In genomic region chr10:69240530-69240929, GRCm38 (mm10) we compare ENCODE assay signal across 18 mouse cellular contexts. TPM values are rescaled to one million over a fixed set of nuclear protein-coding genes. Genes with fewer than 3 reads are reported as not detected.
DNase-seq lines count a peak whose midpoint lies in the region; ATAC-seq and TF ChIP-seq lines count a peak whose summit lies in the region.
"Had no signal": no experiment of that assay in that cellular context is flagged by ENCODE, and none has a peak within 500 bp of the region (broad histone marks: within the 10 kb centered on the region; RNA-seq: fewer than 3 reads in every experiment).

No protein-coding gene starts in this region.

- WGBS in heart, embryonic 12.5 days = 78% methylated on average over 2 of the region's 2 CpGs
- 49% methylated on average over 2 of the region's 2 CpGs for WGBS in lung, postnatal 0 days
- 53% methylated on average over 2 of the region's 2 CpGs for WGBS in lung, adult 2 months
- 90% methylated on average over 2 of the region's 2 CpGs for WGBS in intestine, embryonic 16.5 days

- DNase-seq in adrenal gland, postnatal 10 days = peak; percentile 57
- no peak for DNase-seq in adrenal gland, adult 8-10 months
- peak; percentile 44 to 64 for DNase-seq in heart, adult 9 months (ENCODE audit: low spot score in 2 of 2)
- DNase-seq in lung, postnatal 0 days (ENCODE audit: low spot score) = peak; percentile 66
- no peak for DNase-seq in lung, adult 2 months
- DNase-seq in yolk sac, embryonic 10.5 days (ENCODE audit: low spot score) = no peak
- DNase-seq: cerebellum, adult 2 months; kidney, adult 18-20 months; thymus, postnatal 36 days had no signal

- H3K9ac ChIP-seq in heart, embryonic 12.5 days = no peak overlapping the region
- H3K9ac ChIP-seq in lung, postnatal 0 days (replicated peaks; ENCODE audit: low read depth) = no peak overlapping the region
- no peak overlapping the region for H3K9ac ChIP-seq in intestine, embryonic 16.5 days (ENCODE audit: low read depth, low read length)
- H3K9ac ChIP-seq: embryonic facial prominence, embryonic 15.5 days; heart, embryonic 15.5 days; hindbrain, embryonic 15.5 days; limb, embryonic 15.5 days; midbrain, embryonic 13.5 days had no signal

- H3K4me3 ChIP-seq in heart, embryonic 12.5 days = no peak overlapping the region
- H3K4me3 ChIP-seq in lung, postnatal 0 days (ENCODE audit: low read depth, low read length) = no peak overlapping the region
- H3K4me3 ChIP-seq in lung, adult 2 months (replicated peaks; ENCODE audit: extremely low read depth, low read depth, low read length) = no peak overlapping the region
- no peak overlapping the region for H3K4me3 ChIP-seq in intestine, embryonic 16.5 days (ENCODE audit: low read length)
- H3K4me3 ChIP-seq: embryonic facial prominence, embryonic 15.5 days; heart, embryonic 15.5 days; hindbrain, embryonic 15.5 days; limb, embryonic 15.5 days; midbrain, embryonic 13.5 days had no signal

- no peak for TF ChIP-seq POLR2A in lung, adult 2 months (IDR thresholded peaks at IDR 0.05; ENCODE audit: borderline replicate concordance, extremely low read depth, low read depth, low read length)

- H3K4me1 ChIP-seq in heart, embryonic 12.5 days (replicated peaks) = peaks cover 8% of the 10 kb centered on the region; the same call in 1 of the 2 replicates
- no peaks in the 10 kb centered on the region for H3K4me1 ChIP-seq in lung, postnatal 0 days (ENCODE audit: insufficient read depth, low read depth, low read length)
- no peaks in the 10 kb centered on the region for H3K4me1 ChIP-seq in lung, adult 2 months (ENCODE audit: control insufficient read depth, insufficient read depth, low read length)
- no peaks in the 10 kb centered on the region for H3K4me1 ChIP-seq in intestine, embryonic 16.5 days (ENCODE audit: control insufficient read depth, insufficient read depth, low read length)
- H3K4me1 ChIP-seq: embryonic facial prominence, embryonic 15.5 days; heart, embryonic 15.5 days; hindbrain, embryonic 15.5 days; limb, embryonic 15.5 days had no signal

- no peak for ATAC-seq in heart, embryonic 12.5 days (ENCODE audit: insufficient number of reproducible peaks, low FRiP score)
- peak; percentile 62 for ATAC-seq in lung, postnatal 0 days
- ATAC-seq in intestine, embryonic 16.5 days = no peak
- ATAC-seq: midbrain, embryonic 13.5 days had no signal

- peaks cover 4% of the 10 kb centered on the region; the same call in 1 of the 2 replicates for H3K36me3 ChIP-seq in heart, embryonic 12.5 days
- no peaks in the 10 kb centered on the region for H3K36me3 ChIP-seq in lung, postnatal 0 days (ENCODE audit: insufficient read depth, low read length)
- no peaks in the 10 kb centered on the region for H3K36me3 ChIP-seq in intestine, embryonic 16.5 days (ENCODE audit: control insufficient read depth, insufficient read depth, low read length)
- H3K36me3 ChIP-seq: embryonic facial prominence, embryonic 15.5 days; heart, embryonic 15.5 days; hindbrain, embryonic 15.5 days had no signal

- H3K9me3 ChIP-seq in heart, embryonic 12.5 days (replicated peaks) = no peaks in the 10 kb centered on the region; the same call in 1 of the 2 replicates
- no peaks in the 10 kb centered on the region; the same call in 1 of the 2 replicates for H3K9me3 ChIP-seq in lung, postnatal 0 days (ENCODE audit: low read length)
- H3K9me3 ChIP-seq in intestine, embryonic 16.5 days (ENCODE audit: control insufficient read depth, low read length) = peaks cover 5% of the 10 kb centered on the region; the same call in 1 of the 2 replicates
- H3K9me3 ChIP-seq: heart, embryonic 15.5 days; hindbrain, embryonic 15.5 days; limb, embryonic 15.5 days; midbrain, embryonic 13.5 days had no signal

- H3K27me3 ChIP-seq in heart, embryonic 12.5 days (replicated peaks) = no peaks in the 10 kb centered on the region
- H3K27me3 ChIP-seq in lung, postnatal 0 days (replicated peaks; ENCODE audit: insufficient read depth, low read length) = no peaks in the 10 kb centered on the region
- no peaks in the 10 kb centered on the region for H3K27me3 ChIP-seq in intestine, embryonic 16.5 days (replicated peaks; ENCODE audit: control insufficient read depth, insufficient read depth, low read length)
- H3K27me3 ChIP-seq: CH12.LX; embryonic facial prominence, embryonic 15.5 days; heart, embryonic 15.5 days; hindbrain, embryonic 15.5 days; limb, embryonic 15.5 days; midbrain, embryonic 13.5 days had no signal

- TF ChIP-seq EP300 in lung, postnatal 0 days (IDR thresholded peaks at IDR 0.05) = 0 out of 2 replicates have a peak, but pooled peaks have one; percentile 29

- no peak overlapping the region for H3K27ac ChIP-seq in heart, embryonic 12.5 days (ENCODE audit: poor library complexity, severe bottlenecking)
- H3K27ac ChIP-seq in lung, postnatal 0 days (ENCODE audit: low read length) = no peak overlapping the region
- no peak overlapping the region for H3K27ac ChIP-seq in intestine, embryonic 16.5 days (ENCODE audit: low read length)
- H3K27ac ChIP-seq: embryonic facial prominence, embryonic 15.5 days; heart, embryonic 15.5 days; hindbrain, embryonic 15.5 days; limb, embryonic 15.5 days; macrophage; midbrain, embryonic 13.5 days had no signal

- no peak overlapping the region for H3K4me2 ChIP-seq in heart, embryonic 12.5 days
- H3K4me2 ChIP-seq in lung, postnatal 0 days (replicated peaks; ENCODE audit: low read depth, low read length) = no peak overlapping the region
- H3K4me2 ChIP-seq in intestine, embryonic 16.5 days (ENCODE audit: low read depth, low read length) = no peak overlapping the region
- H3K4me2 ChIP-seq: embryonic facial prominence, embryonic 15.5 days; heart, embryonic 15.5 days; hindbrain, embryonic 15.5 days; limb, embryonic 15.5 days; midbrain, embryonic 13.5 days had no signal

- no peak for TF ChIP-seq CTCF in lung, postnatal 0 days (IDR thresholded peaks at IDR 0.05)
- no peak for TF ChIP-seq CTCF in lung, adult 2 months (IDR thresholded peaks at IDR 0.05; ENCODE audit: insufficient read depth, low read length)

RNA-seq across cellular contexts. Expression of gene A930033H14Rik, which starts 27.6 kb away (rescaled TPM):
- 1 to 10 TPM; 2.5 to 4.4 TPM for total RNA-seq in adrenal gland, postnatal 10 days (2021)
- 1 to 10 TPM; 2.0 to 4.5 (median 3.5) TPM for total RNA-seq in adrenal gland, adult 8-10 months (2022)
- polyA plus RNA-seq in heart, embryonic 12.5 days (2016; fragmentation: Nextera tagmentation; extraction: Ambion mirVana) = 1.9 TPM in 2 replicates
- polyA plus RNA-seq in lung, postnatal 0 days (2015; fragmentation: Nextera tagmentation; extraction: Ambion mirVana) = 0.90 and 1.00 TPM in 2 replicates
- 0.53 and 1.0 TPM in 2 replicates for polyA plus RNA-seq in lung, adult 2 months (2012; rRNA removed)
- 0.93 and 1.0 TPM in 2 replicates for polyA plus RNA-seq in intestine, embryonic 16.5 days (2015; fragmentation: Nextera tagmentation; extraction: Ambion mirVana)

Comparison
In these comparisons a context has a peak if more than half of its experiments do, and no peak if none do; other contexts are left out.
1. DNase-seq: peak in adrenal gland, postnatal 10 days (single experiment), heart, adult 9 months (2 of 2) and lung, postnatal 0 days (single experiment); none in adrenal gland, adult 8-10 months (single experiment), lung, adult 2 months (single experiment) and yolk sac, embryonic 10.5 days (single experiment).